Mouse (Mus musculus) spleen, adult 12 weeks (tissue): ENCODE measurements around the gene Stkld1.

Experiments used
- DNase-seq: peaks from one replicate; pipeline ENCODE4 v3.0.0; 2022; ENCODE audit warnings: low spot score

The Stkld1 gene

DNA sequence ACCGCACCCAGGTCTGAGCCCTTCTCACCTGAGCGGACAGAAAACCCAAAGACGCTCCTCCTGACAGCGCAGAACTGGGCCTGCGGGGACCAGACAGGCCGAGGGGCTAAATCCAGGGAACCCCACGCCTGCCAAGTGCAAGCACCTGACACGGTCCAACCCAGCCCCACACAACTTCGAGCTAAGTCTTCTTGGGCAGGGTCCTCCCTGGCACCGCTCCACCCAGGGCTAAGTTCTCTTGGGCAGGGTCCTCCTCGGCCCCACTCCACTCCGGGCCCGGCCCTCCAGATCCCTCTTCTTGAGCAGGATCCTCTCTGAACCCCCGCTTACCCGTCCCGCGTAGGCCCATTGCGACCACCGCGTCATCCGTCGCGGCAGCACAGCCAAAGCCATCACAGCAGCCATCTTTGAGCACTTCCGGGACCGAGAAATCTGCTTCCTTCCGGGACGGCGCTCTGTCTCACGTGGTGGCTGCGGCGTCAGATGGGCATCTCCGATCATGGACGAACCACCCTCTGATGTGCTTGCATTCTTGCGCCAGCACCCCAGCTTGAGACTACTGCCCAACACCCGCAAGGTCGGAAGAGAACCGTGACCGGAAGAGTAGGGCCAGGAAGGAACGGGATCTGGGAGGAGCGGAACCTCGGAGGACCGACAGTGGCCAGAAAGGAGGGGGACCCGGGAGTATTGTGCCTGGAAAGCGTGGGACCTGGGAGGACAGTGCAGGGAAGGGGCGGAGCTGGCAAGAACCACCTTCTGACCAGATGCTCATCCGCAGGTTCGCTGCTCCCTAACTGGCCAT, 17.7 kb upstream of the Stkld1 start, which contains the start of the genes Surf2 and Surf1:
Surf2 (plus strand) TSS at position 441 of the 802 bp plus-strand sequence.
Surf1 (minus strand) TSS at position 604 of the 802 bp plus-strand sequence.
- DNase-seq: peak; percentile 67

- DNase-seq: no peak
Observed at GRCm38 (mm10) chr2:26916738-26917137, 17.1 kb upstream of the Stkld1 start.

DNA sequence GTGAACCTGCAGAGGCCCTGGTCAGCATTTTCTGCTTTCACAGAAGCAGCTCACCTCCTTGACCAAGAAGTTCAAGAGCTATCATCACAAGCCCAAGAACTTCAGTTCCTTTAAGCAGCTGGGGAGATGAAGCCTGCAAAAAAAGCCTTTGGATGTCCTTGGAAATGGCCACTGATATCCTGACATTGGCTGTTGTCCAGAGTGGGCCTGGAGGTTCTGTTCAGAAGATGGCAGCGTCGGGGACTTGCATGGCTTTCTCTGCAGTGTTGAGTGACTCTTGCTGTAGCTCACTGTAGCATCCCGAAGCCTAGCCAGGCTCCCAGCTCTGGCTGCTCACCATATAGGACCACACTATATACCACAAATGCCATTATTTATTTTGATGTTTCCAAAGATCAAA, 14.2 kb upstream of the Stkld1 start:
- no peak for DNase-seq

DNA sequence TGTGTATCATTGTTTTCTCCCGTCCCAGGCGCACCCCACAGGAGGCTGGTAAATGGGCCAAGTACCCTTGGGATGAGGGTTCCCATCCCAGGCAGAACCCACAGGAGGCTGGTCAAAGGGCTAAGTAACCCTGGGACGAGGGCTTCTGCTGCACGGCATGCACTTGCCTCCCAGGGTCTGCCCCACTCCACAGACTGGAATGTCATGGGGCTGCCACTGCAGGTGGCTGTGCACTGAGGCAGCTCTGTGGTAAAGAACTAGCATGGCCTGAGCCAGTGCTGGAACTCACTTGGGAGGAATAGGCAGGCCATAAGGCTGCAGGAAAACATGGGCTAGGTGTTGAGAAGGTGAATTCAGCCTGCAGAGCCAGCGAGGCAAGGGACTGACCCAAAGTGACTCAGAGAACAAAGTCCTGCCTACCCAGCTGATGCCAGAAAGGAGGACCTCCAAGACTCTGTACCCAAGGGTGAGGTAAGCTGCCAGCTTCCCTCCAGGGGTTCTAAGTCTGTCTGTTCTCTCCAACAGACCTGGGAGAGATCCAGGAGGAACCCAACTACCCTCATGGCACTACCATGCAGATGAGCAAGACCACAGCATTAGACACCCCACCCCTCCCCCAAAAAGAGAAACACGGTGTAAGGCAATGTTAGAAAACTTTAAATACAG, 13.5 kb upstream of the Stkld1 start:
- DNase-seq: no peak

DNA sequence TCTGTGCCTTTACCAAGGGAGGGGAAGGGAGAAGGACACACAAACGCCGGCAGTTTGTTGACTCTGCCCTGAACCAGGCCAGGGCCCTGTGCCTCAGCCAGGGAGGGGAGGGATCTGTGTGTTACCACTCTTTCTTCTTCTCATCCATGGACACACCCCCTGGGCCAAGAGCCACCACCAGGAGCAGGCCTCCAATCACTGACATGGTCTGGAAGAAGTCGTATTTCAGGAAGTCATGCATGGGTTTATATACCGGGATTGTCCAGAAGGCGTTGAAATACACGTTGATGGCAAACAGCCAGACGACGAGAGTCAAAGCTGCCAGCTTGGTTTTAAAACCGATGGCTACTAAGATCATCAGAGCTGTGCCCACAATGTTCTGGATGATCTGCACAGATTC, 12.1 kb upstream of the Stkld1 start:
- DNase-seq: no peak

DNA sequence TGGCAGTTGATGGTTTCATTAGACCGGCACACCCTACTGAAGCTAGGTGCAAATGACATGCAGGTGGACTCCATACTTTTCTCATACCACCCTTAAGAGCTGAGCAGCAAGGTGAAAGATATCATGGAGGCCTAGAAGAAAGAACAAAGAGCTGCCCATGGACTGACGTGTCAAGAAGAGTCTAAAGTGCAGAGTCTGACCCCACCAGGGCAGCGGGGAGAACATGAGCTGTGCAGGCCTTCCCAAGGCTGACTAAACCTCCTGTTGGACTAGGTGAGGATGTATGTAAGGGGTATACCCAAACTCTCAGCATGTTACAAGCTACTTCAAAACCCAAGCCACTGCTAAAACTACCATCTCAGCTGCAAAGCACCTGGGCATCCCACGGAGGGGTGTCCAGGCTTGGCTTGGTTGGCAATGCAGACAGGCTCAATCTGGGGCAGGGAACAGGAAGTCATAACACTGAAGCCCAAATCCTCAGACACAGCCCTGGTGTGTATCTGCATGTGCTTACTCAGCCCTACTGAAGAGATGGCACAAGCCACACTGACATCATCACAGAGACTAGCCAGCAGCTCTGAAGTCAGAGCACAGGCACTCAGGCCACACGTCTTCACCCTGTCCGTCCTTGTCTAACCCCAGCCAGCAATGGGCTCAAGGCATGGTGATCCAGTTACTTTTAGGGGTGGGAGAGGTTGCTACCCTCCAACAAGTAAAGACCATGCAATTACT, 5.9 kb upstream of the Stkld1 start:
- DNase-seq: no peak

GRCm38 (mm10) chr2:26930390-26930789, 3.5 kb upstream of the Stkld1 start:
- DNase-seq: peak; percentile 51

GRCm38 (mm10) chr2:26932473-26933303, 1.2 kb upstream of the Stkld1 start:
- DNase-seq: no peak

- DNase-seq: no peak
Observed at GRCm38 (mm10) chr2:26935286-26935685, 1.4 kb downstream of the Stkld1 start.

- no peak for DNase-seq
Observed at GRCm38 (mm10) chr2:26936425-26936824, 2.6 kb downstream of the Stkld1 start.

DNA sequence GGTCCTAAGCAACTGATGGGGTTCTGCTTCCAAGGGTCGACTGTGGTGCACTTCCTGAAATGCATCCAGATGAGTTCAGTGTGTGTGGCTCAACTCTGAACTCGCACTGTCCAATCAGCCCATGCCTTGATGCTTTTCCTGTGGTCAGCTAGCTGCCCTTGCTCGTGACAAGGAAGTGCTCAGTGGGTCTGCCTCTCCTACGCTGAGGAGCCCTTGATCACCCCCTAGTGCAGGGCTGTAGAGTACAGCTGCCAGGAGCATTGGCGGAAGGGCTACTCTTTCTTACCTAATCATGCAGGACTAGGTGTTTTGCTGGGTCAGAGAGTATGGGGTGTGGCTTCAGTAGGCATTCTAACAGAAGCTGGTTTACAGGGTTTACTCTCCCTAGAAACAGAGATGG, 7.7 kb downstream of the Stkld1 start:
- no peak for DNase-seq

DNA sequence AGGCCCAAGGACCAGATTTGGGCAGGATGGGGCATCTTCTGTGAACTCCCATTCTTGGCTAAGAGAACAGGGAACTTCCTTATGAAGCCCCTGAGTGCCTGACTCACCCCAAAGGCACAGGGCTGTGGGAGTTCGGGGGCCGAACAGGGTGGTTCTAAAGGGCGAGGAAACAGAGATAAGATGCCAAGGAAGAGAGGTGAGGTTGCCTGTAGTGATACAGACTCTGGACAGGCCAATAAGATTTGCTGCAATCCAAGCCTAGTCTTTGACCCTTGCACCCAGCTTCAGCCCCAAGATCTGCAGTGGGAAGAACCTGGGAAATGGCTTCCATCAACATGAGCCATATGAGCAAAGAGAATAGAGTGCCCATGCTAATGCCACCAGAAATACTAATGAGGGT, 9.4 kb downstream of the Stkld1 start:
- no peak for DNase-seq

- no peak for DNase-seq
Observed at GRCm38 (mm10) chr2:26950411-26950810, 16.6 kb downstream of the Stkld1 start.

- DNase-seq: no peak
Observed at GRCm38 (mm10) chr2:26951346-26951905, 17.6 kb downstream of the Stkld1 start.

GRCm38 (mm10) chr2:26952193-26952592, 18.3 kb downstream of the Stkld1 start:
- no peak for DNase-seq

DNA sequence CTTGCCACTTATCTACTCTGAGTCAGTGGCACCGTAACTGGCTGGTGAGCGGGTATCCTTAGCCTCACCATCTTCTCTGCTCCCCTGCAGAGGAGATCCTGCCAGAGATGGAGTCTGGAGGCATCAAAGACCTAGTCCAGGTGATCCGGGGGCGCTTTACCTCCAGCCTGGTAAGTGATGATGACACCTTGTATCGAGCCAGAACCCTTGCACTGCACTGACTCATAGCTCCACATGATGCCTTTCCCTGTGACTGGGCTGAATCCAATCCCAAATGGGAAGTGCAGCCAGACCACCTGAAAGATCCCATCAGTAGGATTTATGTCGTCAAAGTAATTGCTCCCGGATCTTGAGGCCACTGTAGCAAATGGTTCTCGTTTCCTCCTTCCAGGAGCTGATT, 19.0 kb downstream of the Stkld1 start:
- no peak for DNase-seq

DNA sequence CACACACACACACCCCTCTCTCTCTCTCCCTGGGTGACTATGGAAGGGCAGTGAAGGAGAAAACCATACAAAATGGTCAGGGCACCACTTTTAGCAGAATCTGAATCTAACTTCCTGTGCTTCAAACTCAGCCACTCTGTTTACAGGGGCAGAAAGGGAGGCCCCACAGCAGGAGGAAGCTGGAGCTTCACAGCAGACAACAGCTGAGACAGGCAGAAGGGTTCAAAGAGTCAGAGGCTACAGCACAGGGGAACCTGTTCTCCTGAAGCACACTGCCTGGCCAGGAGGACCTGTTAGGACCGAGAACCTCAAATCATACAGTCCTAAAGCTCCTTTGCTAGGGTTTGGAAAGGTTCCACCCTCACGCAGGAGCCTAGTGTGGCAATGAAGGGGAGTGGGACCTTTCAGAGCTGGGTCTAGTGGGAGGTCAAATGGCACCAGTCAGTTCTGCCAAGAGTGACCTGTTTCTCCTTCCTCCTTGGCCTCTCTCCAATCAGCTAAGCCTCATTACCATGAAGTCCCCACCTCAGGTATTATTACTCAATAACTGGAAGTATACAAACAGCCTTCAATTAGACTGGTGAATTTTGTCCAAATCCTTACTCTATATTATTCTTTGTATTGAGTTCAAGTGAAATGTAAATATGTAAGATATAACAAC, 21.0 kb downstream of the Stkld1 start:
- no peak for DNase-seq

GRCm38 (mm10) chr2:26956811-26957487, 23.1 kb downstream of the Stkld1 start:
- DNase-seq: no peak

GRCm38 (mm10) chr2:26957488-26957859, 23.6 kb downstream of the Stkld1 start:
- no peak for DNase-seq

- no peak for DNase-seq
Observed at GRCm38 (mm10) chr2:26960756-26961155, 26.9 kb downstream of the Stkld1 start.
